Mouse (Mus musculus): ENCODE results near the gene Slc8a1.

DNA sequence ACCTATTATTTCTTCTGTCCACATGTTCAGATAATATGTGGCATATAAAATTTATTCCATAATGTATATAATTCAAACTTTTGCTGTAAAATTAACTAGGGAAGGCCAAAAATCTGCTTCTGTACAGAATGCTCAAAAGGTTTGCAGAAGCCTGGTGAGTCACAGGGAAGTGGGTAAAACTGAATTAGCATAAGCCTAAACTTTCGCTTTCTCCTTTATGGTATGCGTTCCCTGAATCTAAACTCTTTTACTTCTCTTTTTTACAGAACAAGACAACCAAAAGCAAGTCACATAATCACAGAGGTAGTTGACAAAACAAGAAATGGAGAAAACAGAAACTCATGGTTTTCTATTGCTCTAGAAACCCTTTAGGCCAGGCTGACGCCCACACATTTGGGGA lies 202.1 kb downstream of the Slc8a1 start:
- TF ChIP-seq CTCF (IDR thresholded peaks at IDR 0.05; ENCODE audit: low read depth, low read length), result no peak
- no peak for TF ChIP-seq POLR2A (IDR thresholded peaks at IDR 0.05; ENCODE audit: extremely low read depth, insufficient read depth, low read length)
